Mouse (Mus musculus) small intestine, adult 2 months (tissue): Measurements from ENCODE around the gene Itgb1.

Source experiments
- CTCF ChIP-seq: fragments of 200-500 bp; IDR thresholded peaks from 2 replicates; pipeline ENCODE4 v1.5.1; 2012; ENCODE audit warnings: low read depth, mild to moderate bottlenecking, control low read depth, inconsistent platforms, low read length, moderate library complexity, mixed read lengths; ENCODE audit not compliant: insufficient replicate concordance, insufficient read length; ENCODE audit errors: extremely low read depth
- POLR2A ChIP-seq: fragments of 200-500 bp; IDR thresholded peaks from 2 replicates; pipeline ENCODE4 v1.6.1; 2012; ENCODE audit warnings: low read depth, mild to moderate bottlenecking, control low read depth, inconsistent platforms, low read length, moderate library complexity

DNA sequence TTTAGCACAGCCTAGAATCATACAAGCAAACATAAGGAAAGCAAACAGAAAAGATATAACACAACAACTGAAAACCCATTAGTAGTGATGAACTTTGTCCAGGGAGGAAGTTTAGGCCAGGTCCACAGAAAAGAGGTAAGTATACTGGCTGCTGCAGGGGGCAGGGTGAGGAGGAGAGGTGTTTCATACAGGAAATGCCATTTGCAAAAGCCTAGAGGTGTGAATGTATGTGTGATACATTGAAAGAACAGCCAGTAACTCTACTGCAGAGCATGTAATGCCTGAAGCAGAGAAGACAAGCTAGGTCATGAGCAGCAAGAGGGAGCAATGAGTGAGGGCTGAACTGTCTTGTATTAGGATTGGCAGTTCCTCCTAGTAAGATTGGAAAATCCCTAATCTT, 40.0 kb upstream of the Itgb1 start:
- no peak for TF ChIP-seq CTCF
- TF ChIP-seq POLR2A, result no peak
